Mouse (Mus musculus): ENCODE measurements around the gene Nkrf.

- no peak for TF ChIP-seq CTCF (conservative IDR thresholded peaks at IDR 0.05; ENCODE audit: insufficient read depth, insufficient read length, low read depth, low read length)
- no peak for TF ChIP-seq POLR2A (IDR thresholded peaks at IDR 0.05; ENCODE audit: low read depth, low read length)
These were observed 63.3 kb downstream of the Nkrf start for GRCm38 (mm10) chrX:36839391-36839790.
